Mouse (Mus musculus) stomach, embryonic 14.5 days (tissue): ENCODE measurements around the gene Prpf31. TPM values are rescaled to one million over a fixed set of nuclear protein-coding genes. Genes with fewer than 3 reads are reported as not detected.

Experiments
- ATAC-seq: fragments of 200-750 bp; cut with Nextera tagmentation; 2 replicates; pipeline ENCODE4 v1.8.0; 2017; ENCODE audit warnings: low read depth, moderate TSS enrichment; ENCODE audit not compliant: insufficient number of reproducible peaks, insufficient read depth, low FRiP score
- H3K27ac ChIP-seq: fragments of 300-500 bp; sonication (generic); 2 replicates; pipeline ENCODE4 v1.5.1; 2014; ENCODE audit warnings: mild to moderate bottlenecking, low read length, moderate library complexity, mixed read lengths
- H3K27me3 ChIP-seq: fragments of 300-500 bp; sonication (generic); 2 replicates; pipeline ENCODE4 v1.6.1; 2014; ENCODE audit warnings: low read length, control low read depth, mixed read lengths; ENCODE audit not compliant: control insufficient read depth, insufficient read depth
- H3K36me3 ChIP-seq: fragments of 300-500 bp; sonication (generic); 2 replicates; pipeline ENCODE4 v1.6.1; 2014; ENCODE audit warnings: mild to moderate bottlenecking, control low read depth, low read length, moderate library complexity, mixed read lengths; ENCODE audit not compliant: control insufficient read depth, insufficient read depth
- H3K4me1 ChIP-seq: fragments of 300-500 bp; sonication (generic); 2 replicates; pipeline ENCODE4 v1.6.1; 2014; ENCODE audit warnings: low read length, control low read depth, mixed read lengths; ENCODE audit not compliant: control insufficient read depth, insufficient read depth
- H3K4me2 ChIP-seq: fragments of 300-500 bp; sonication (generic); replicated peaks from 2 replicates; pipeline ENCODE4 v1.6.1; 2014; ENCODE audit warnings: low read depth, low read length, control low read depth
- H3K4me3 ChIP-seq: fragments of 300-500 bp; sonication (generic); 2 replicates; pipeline ENCODE4 v1.5.1; 2014; ENCODE audit warnings: low read depth, low read length, control low read depth
- H3K9ac ChIP-seq: fragments of 300-500 bp; sonication (generic); replicated peaks from 2 replicates; pipeline ENCODE4 v1.6.1; 2014; ENCODE audit warnings: low read depth, mild to moderate bottlenecking, control low read depth, low read length, moderate library complexity, mixed read lengths
- H3K9me3 ChIP-seq: fragments of 300-500 bp; sonication (generic); 2 replicates; pipeline ENCODE4 v1.6.1; 2016; ENCODE audit warnings: low read depth, low read length, control low read depth; ENCODE audit not compliant: control insufficient read depth
- WGBS: fragments of 180-500 bp; shearing (Covaris S2); extraction: QIAGEN DNeasy Blood & Tissue Kit; methylation state at CpG from one replicate; pipeline ENCODE4 v1.1.7; 2014; 5-methylcytosine and 5-hydroxymethylcytosine counted together
- polyA plus RNA-seq: library from polyadenylated mRNA; unstranded; fragments of >200 nt; fragmentation: Nextera tagmentation; extraction: Ambion mirVana; gene quantifications from 2 replicates; pipeline ENCODE4 v1.2.1, GENCODE M21; 2014

Gene Prpf31
- polyA plus RNA-seq = 85.3 and 94.4 TPM in 2 replicates

DNA sequence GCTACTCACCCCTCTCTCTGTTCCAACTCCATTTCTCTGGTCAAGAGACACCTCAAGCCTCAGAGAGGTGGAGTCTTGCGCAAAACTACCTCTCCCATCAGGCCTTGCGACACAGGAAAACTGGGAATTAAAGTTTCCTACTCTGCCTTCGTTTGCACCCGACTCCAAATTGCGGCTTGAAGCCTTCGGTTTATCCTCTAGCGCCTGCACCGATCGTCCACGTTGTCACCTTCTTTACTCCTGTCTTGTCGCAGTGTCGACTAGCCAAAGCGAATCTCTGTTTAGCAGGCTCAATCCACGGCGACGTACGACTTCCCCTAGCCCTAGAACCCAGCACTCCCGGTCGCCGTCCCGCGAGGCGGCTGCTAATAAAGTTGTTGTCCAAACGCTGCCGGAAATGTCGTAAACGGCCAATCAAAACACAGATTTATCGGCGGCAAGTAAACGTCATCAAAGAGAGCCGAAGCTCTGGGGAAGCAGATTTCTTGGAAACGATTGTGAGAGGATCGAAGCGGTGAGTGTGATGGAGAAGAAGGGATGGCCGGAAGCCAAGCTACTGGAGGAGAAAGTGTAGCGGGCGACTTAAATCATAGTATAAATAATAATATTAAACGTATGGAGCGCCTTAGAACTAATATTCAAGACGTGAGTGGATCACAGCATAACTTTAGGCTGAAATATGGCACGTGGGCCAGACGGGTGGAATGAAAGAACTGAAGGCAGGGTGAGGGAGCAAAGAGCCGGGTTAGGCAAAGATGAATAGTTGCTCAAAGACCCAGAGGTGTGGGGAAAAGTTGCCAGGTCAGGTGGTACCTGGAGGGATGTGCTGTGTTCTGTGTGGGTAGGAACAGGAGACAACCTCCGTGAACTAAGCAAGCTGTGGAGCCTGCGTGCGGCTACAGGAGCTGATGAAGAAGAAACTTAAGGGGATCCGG is at the start of gene Prpf31, which contains the start of gene Tfpt:
Gene Prpf31 (plus strand): TSS at position 443 of the 935 bp plus-strand sequence.
Gene Tfpt (minus strand): TSS at position 387 of the 935 bp plus-strand sequence.
- Histone ChIP-seq H3K4me2 (peak within 1 kb of the TSS; percentile 98), H3K4me3 (peak within 1 kb of the TSS; percentile 73), H3K9me3 (no peaks in the 10 kb centered on the region), H3K27me3 (no peaks in the 10 kb centered on the region), H3K36me3 (peaks cover 14% of the 10 kb centered on the region; the same call in 1 of the 2 replicates), H3K4me1 (peaks cover 18% of the 10 kb centered on the region), H3K9ac (peak within 1 kb of the TSS; percentile 80), H3K27ac (peak within 1 kb of the TSS; percentile 61; the same call in 1 of the 2 replicates)
- WGBS = 1% methylated on average over 47 of the region's 47 CpGs
- ATAC-seq = peak; percentile 84

DNA sequence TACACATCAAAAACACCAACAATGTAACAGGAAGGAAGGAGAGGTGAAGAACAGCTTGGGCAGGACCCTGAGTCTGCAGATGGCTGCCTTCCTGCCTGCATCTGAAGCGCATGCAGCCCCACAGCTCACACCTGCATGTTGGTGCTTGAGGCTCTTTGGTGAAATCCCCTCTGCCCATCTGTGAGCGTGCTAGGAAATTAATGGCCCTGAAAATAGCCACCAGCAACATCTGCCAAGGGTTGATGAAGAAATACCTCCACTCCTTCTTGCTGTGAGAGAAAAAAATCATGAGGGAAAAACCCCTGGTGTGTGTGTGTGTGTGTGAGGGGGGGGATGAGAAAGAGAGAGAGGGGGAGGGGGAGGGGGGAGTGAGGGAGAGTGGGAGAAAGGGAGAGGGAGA is 49.8 kb upstream of the Prpf31 start:
- H3K4me3 ChIP-seq = no peak overlapping the region
- no peak overlapping the region for H3K4me2 ChIP-seq
- no peaks in the 10 kb centered on the region for H3K9me3 ChIP-seq
- ATAC-seq = no peak
- H3K27me3 ChIP-seq = no peaks in the 10 kb centered on the region
- no peak overlapping the region for H3K27ac ChIP-seq
- 44% methylated on average over 2 of the region's 2 CpGs for WGBS
- H3K4me1 ChIP-seq = no peaks in the 10 kb centered on the region
- no peaks in the 10 kb centered on the region for H3K36me3 ChIP-seq
- no peak overlapping the region for H3K9ac ChIP-seq

DNA sequence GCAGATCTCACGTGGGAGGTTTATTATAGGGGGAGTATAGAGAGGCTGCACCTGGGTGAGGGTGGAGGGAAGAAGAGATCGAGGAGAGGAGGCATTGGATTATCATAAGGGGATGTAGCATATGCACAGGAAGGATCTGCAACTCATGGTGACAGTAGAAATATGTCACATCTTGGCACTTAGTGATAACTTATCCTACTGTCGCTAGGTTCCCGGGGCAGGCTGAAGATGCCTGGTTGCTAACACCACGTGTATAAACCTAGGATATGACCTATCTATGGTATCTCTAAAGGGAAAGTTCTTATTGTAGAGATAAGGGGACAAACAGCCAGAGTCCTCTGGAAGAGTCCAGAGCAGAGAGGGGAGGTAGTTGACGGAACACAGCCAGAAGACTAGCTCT is 44.0 kb upstream of the Prpf31 start:
- no peaks in the 10 kb centered on the region for H3K36me3 ChIP-seq
- H3K4me2 ChIP-seq = no peak overlapping the region
- 13% methylated on average over 6 of the region's 6 CpGs for whole genome bisulfite sequencing
- H3K9me3 ChIP-seq = no peaks in the 10 kb centered on the region
- H3K27ac ChIP-seq = no peak overlapping the region
- ATAC-seq = no peak
- H3K9ac ChIP-seq = no peak overlapping the region
- H3K4me3 ChIP-seq = no peak overlapping the region
- no peaks in the 10 kb centered on the region for H3K27me3 ChIP-seq
- H3K4me1 ChIP-seq = no peaks in the 10 kb centered on the region

- no peak for ATAC-seq
- H3K27ac ChIP-seq = no peak overlapping the region
- H3K4me2 ChIP-seq = no peak overlapping the region
- no peaks in the 10 kb centered on the region for H3K9me3 ChIP-seq
- no peak overlapping the region for H3K4me3 ChIP-seq
- no peaks in the 10 kb centered on the region for H3K4me1 ChIP-seq
- WGBS = 7% methylated on average over 5 of the region's 5 CpGs
- H3K27me3 ChIP-seq = no peaks in the 10 kb centered on the region
- H3K36me3 ChIP-seq = no peaks in the 10 kb centered on the region
- no peak overlapping the region for H3K9ac ChIP-seq
Measured at GRCm38 (mm10) chr7:3586255-3586654, 43.5 kb upstream of the Prpf31 start.

- H3K9me3 ChIP-seq = no peaks in the 10 kb centered on the region
- H3K9ac ChIP-seq = no peak overlapping the region
- H3K36me3 ChIP-seq = no peaks in the 10 kb centered on the region
- no peak overlapping the region for H3K4me3 ChIP-seq
- H3K4me1 ChIP-seq = no peaks in the 10 kb centered on the region
- no peak overlapping the region for H3K4me2 ChIP-seq
- no peak for ATAC-seq
- no peak overlapping the region for H3K27ac ChIP-seq
- H3K27me3 ChIP-seq = no peaks in the 10 kb centered on the region
- 72% methylated on average over 1 of the region's 1 CpGs for WGBS
Measured at GRCm38 (mm10) chr7:3587292-3587691, 42.5 kb upstream of the Prpf31 start.

DNA sequence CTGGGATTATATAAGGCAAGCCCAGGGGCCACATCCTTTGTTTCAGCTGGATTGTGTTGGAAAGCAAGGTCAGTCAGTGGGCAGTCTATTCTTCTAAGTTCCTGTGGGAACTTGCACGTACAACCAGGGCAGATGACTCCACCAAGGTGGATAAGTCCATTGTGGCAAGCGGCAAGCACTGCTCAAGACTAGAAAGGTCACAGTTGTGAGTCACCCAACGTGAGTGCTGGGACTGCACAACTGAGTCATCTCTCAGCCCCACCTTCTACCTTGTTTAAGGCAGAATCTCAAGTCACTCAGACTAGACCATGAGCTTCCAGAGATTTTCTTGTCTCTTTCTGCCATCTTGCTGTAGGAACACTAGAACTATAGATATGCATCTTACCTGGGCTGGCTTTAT is 39.2 kb upstream of the Prpf31 start:
- ATAC-seq = no peak
- no peaks in the 10 kb centered on the region for H3K9me3 ChIP-seq

DNA sequence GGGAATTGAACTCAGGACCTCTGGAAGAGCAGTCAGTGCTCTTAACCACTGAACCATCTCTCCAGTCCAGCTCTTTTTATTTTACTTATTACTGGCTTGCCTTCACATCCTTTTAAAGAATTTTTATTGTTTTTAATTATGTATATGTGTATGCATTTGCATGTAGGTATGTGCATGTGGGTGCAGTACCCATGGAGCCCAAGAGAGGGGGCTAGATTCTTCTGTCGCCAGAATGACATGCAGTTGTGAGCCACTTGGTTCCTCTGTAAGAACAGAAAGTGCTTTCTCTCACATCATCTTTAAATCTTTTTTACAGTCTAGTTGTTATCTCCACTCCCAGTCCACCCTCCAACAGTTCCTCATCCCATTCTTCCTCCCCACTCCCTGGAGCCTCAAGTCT is 38.3 kb upstream of the Prpf31 start:
- H3K27me3 ChIP-seq = no peaks in the 10 kb centered on the region

More for the DNA sequence above, 39.2 kb upstream of the Prpf31 start:
- no peak overlapping the region for H3K4me3 ChIP-seq
- H3K27ac ChIP-seq = no peak overlapping the region
- H3K27me3 ChIP-seq = no peaks in the 10 kb centered on the region
- H3K4me1 ChIP-seq = no peaks in the 10 kb centered on the region
- no peak overlapping the region for H3K4me2 ChIP-seq
- no peak overlapping the region for H3K9ac ChIP-seq
- H3K36me3 ChIP-seq = no peaks in the 10 kb centered on the region
- 77% methylated on average over 3 of the region's 3 CpGs for WGBS

DNA sequence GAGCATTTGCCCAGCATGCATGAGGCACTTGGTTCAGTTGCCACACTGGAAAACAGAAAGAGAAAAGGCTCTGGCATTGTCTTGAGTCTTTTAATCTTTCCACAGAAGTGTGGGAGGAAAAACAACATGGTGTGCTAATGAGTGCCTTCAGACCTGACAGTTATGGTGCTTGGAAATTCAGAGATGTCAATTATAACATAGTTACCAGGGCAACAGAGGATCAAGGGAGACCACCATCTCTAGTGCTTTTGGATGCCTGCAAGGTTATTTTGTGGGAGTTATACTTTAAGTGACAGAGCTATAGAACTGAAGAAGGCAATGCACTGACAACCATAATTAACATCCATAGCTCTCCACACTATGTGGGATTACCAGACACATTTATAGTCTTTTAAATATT is 35.9 kb upstream of the Prpf31 start:
- H3K9me3 ChIP-seq = no peaks in the 10 kb centered on the region
- no peak overlapping the region for H3K4me2 ChIP-seq
- H3K27me3 ChIP-seq = no peaks in the 10 kb centered on the region
- H3K4me1 ChIP-seq = no peaks in the 10 kb centered on the region
- H3K9ac ChIP-seq = no peak overlapping the region
- H3K36me3 ChIP-seq = no peaks in the 10 kb centered on the region
- H3K27ac ChIP-seq = no peak overlapping the region
- H3K4me3 ChIP-seq = no peak overlapping the region
- ATAC-seq = no peak

More for the DNA sequence above, 38.3 kb upstream of the Prpf31 start:
- Histone ChIP-seq H3K4me1 (no peaks in the 10 kb centered on the region), H3K27ac (no peak overlapping the region), H3K36me3 (no peaks in the 10 kb centered on the region), H3K9ac (no peak overlapping the region), H3K4me2 (no peak overlapping the region), H3K9me3 (no peaks in the 10 kb centered on the region), H3K4me3 (no peak overlapping the region)
- 69% methylated on average over 1 of the region's 1 CpGs for WGBS
- no peak for ATAC-seq
